Mouse (Mus musculus): ENCODE measurements around the gene Sf3b4. TPM values are rescaled to one million over a fixed set of nuclear protein-coding genes. Genes with fewer than 3 reads are reported as not detected.
"Not testable (repeated sequence)": the region's sequence is repeated elsewhere in the genome, so short reads cannot be mapped to it uniquely, and the experiment has no call there.

Sf3b4 gene
- polyA plus RNA-seq, 1 experiment from 2014 or later = 178 TPM

DNA sequence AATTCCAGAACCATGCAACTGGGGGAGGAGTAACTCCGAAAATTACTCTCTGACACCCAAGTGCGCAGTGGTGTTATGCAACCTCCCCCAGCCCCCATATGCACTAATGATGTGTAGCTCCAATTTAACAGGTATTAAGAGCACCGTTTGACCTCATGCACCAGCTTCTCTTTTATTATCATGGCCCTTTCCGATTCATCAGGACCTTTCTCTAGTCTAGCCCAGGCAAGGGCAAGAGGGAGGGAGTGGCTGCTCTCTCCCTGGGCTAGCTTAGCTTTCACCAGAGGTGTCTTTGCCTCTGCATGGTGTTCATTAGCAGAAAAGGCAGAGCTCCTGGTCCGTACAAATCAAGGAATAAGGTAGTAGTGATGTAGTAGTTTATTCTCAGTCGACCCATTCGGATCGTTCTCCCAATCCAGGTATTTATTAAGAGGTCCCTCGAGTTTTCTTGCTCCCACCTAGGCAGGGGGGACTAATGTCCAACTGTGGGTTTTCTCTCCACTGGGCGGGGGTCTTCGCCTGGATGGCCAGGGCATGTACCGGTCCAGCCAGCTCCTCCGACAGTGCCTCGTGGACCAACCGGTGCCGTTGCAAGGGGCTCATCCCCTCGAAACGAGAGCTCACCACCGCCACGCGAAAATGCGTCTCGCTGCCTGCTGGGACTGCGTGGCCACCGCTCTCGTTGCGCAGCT, 24.5 kb downstream of the Sf3b4 start:
- Histone ChIP-seq H3K27me3 (0 out of 2 replicates have a peak, but pooled peaks cover 3% of the 10 kb centered on the region), H3K9me3 (no peaks in the 10 kb centered on the region), H3K27ac (peak overlapping the region; percentile 98), H3K4me3 (replicated peaks) (peak overlapping the region; percentile 66), H3K9ac (replicated peaks) (peak overlapping the region; percentile 87), H3K4me2 (peak overlapping the region; percentile 91), H3K4me1 (replicated peaks) (peaks cover 11% of the 10 kb centered on the region), H3K36me3 (peaks cover 4% of the 10 kb centered on the region; the same call in 1 of the 2 replicates)
- no peak; the same call in 1 of the 2 replicates for ATAC-seq (ENCODE audit: insufficient number of reproducible peaks, insufficient read depth, low FRiP score, low TSS enrichment, low read depth)
- 17% methylated on average over 27 of the region's 27 CpGs for WGBS

GRCm38 (mm10) chr3:96197129-96197749, 25.1 kb downstream of the Sf3b4 start:
- Histone ChIP-seq H3K9me3 (no peaks in the 10 kb centered on the region), H3K27ac (peak overlapping the region; percentile 98), H3K27me3 (0 out of 2 replicates have a peak, but pooled peaks cover 3% of the 10 kb centered on the region), H3K4me3 (replicated peaks) (peak overlapping the region; percentile 66), H3K9ac (replicated peaks) (peak overlapping the region; percentile 87), H3K4me2 (peak overlapping the region; percentile 91), H3K4me1 (replicated peaks) (peaks cover 11% of the 10 kb centered on the region), H3K36me3 (peaks cover 4% of the 10 kb centered on the region; the same call in 1 of the 2 replicates)
- under 1% methylated on average over 50 of the region's 50 CpGs for WGBS
- peak; percentile 91 for ATAC-seq (ENCODE audit: insufficient number of reproducible peaks, insufficient read depth, low FRiP score, low TSS enrichment, low read depth)

- H3K9ac ChIP-seq (replicated peaks) = peak overlapping the region; percentile 40
- peak overlapping the region; percentile 66 for H3K4me3 ChIP-seq (replicated peaks)
- H3K9me3 ChIP-seq = no peaks in the 10 kb centered on the region
- ATAC-seq (ENCODE audit: insufficient number of reproducible peaks, insufficient read depth, low FRiP score, low TSS enrichment, low read depth) = peak; percentile 21; the same call in 1 of the 2 replicates
- 0 out of 2 replicates have a peak, but pooled peaks cover 3% of the 10 kb centered on the region for H3K27me3 ChIP-seq
- H3K4me2 ChIP-seq = peak overlapping the region; percentile 91
- 0 out of 2 replicates have a peak overlapping the region, but pooled peaks have one; percentile 35 for H3K27ac ChIP-seq
- H3K4me1 ChIP-seq (replicated peaks) = peaks cover 11% of the 10 kb centered on the region
- 5% methylated on average over 6 of the region's 6 CpGs for WGBS
- peaks cover 4% of the 10 kb centered on the region; the same call in 1 of the 2 replicates for H3K36me3 ChIP-seq
These were observed 26.0 kb downstream of the Sf3b4 start for GRCm38 (mm10) chr3:96198181-96198580.

- H3K9ac ChIP-seq (replicated peaks); H3K36me3 ChIP-seq; H3K27ac ChIP-seq; H3K9me3 ChIP-seq; H3K4me3 ChIP-seq (replicated peaks); H3K27me3 ChIP-seq; ATAC-seq (ENCODE audit: insufficient number of reproducible peaks, insufficient read depth, low FRiP score, low TSS enrichment, low read depth): not testable (repeated sequence)
- WGBS = 24% methylated on average over 8 of the region's 8 CpGs
- H3K4me2 ChIP-seq = peak overlapping the region; percentile 91; the same call in 1 of the 2 replicates
- H3K4me1 ChIP-seq (replicated peaks) = peaks cover 11% of the 10 kb centered on the region
These were observed 26.6 kb downstream of the Sf3b4 start for GRCm38 (mm10) chr3:96198601-96199251.

GRCm38 (mm10) chr3:96199731-96200130, 27.6 kb downstream of the Sf3b4 start:
- Histone ChIP-seq H3K27ac (no peak overlapping the region), H3K9ac (replicated peaks) (no peak overlapping the region), H3K9me3 (no peaks in the 10 kb centered on the region), H3K4me3 (replicated peaks) (no peak overlapping the region), H3K4me2 (no peak overlapping the region), H3K27me3 (no peaks in the 10 kb centered on the region), H3K36me3 (peaks cover 4% of the 10 kb centered on the region; the same call in 1 of the 2 replicates), H3K4me1 (replicated peaks) (peaks cover 11% of the 10 kb centered on the region)
- WGBS = 38% methylated on average over 2 of the region's 2 CpGs
- ATAC-seq (ENCODE audit: insufficient number of reproducible peaks, insufficient read depth, low FRiP score, low TSS enrichment, low read depth) = no peak

DNA sequence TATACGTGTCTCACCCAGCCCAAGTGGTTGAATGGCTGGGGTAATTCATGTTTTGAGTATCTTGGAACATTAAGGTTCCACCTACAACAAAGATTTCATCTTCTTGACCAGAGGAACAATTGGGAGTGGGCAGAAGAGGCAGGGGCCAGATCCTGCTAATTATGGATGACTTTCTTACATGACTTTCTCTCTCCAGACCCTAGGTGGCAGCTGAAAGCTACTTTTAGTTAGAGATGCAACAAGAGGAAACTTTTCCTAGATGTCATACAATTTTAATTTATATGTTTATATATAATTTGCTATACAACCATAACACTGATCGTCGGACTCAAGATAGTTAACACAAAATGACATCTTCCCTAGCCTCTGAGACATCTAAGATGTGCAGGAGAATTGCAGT, 35.7 kb downstream of the Sf3b4 start:
- Histone ChIP-seq H3K36me3 (no peaks in the 10 kb centered on the region), H3K4me1 (replicated peaks) (no peaks in the 10 kb centered on the region), H3K9me3 (no peaks in the 10 kb centered on the region), H3K9ac (replicated peaks) (no peak overlapping the region), H3K27ac (no peak overlapping the region), H3K4me3 (replicated peaks) (no peak overlapping the region), H3K4me2 (no peak overlapping the region), H3K27me3 (no peaks in the 10 kb centered on the region)
- WGBS = 89% methylated on average over 3 of the region's 3 CpGs
- ATAC-seq (ENCODE audit: insufficient number of reproducible peaks, insufficient read depth, low FRiP score, low TSS enrichment, low read depth) = no peak

DNA sequence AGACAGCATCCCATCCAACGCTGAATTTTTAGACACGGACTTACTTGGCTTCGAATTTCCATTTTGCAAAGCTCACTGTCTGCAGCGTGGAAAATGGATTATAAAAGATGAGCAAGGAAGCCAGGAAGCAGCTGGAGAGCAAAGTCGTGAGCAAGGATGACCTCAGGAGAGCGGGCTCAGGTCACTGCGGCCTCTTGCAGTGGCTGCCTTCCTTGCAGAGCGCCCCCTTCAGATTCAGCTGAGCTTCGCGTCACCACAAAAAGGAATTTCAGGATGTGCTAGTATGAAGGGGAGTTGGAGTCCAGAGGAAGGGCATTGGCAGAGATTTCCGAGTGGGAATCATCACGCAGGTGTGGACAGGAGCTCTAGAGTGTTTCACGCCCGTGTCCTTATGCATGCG, 37.1 kb downstream of the Sf3b4 start:
- Histone ChIP-seq H3K4me3 (replicated peaks) (no peak overlapping the region), H3K27me3 (no peaks in the 10 kb centered on the region), H3K9ac (replicated peaks) (no peak overlapping the region), H3K4me1 (replicated peaks) (no peaks in the 10 kb centered on the region), H3K4me2 (no peak overlapping the region), H3K27ac (no peak overlapping the region), H3K36me3 (no peaks in the 10 kb centered on the region), H3K9me3 (no peaks in the 10 kb centered on the region)
- no peak for ATAC-seq (ENCODE audit: insufficient number of reproducible peaks, insufficient read depth, low FRiP score, low TSS enrichment, low read depth)
- WGBS = 26% methylated on average over 15 of the region's 15 CpGs

DNA sequence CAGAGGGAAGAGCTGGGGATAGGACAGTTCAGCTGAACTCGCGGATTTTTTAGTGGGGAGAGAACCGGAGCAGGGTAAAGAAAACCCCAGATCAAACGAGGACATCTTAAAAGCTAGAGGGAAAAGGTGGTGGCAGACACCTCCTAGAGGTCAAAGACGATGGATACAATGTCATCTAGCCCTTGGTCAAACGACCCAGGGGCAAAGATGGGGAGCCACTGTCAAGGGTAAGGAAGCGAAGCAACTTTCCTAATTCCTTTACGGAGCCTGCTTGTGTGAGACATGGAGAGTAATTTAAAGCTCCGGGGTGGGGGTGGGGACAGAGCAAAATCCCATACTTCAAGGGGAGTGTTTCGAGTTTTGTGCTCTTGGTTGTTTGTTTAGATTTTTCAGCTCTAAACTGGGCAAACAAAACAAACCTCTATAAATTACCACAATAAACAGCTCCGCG, 47.1 kb downstream of the Sf3b4 start:
- under 1% methylated on average over 12 of the region's 12 CpGs for WGBS
- Histone ChIP-seq H3K4me2 (peak overlapping the region; percentile 80), H3K27ac (peak overlapping the region; percentile 99), H3K9me3 (no peaks in the 10 kb centered on the region), H3K4me1 (replicated peaks) (peaks cover 34% of the 10 kb centered on the region), H3K9ac (replicated peaks) (peak overlapping the region; percentile 63), H3K27me3 (no peaks in the 10 kb centered on the region), H3K4me3 (replicated peaks) (peak overlapping the region; percentile 59), H3K36me3 (no peaks in the 10 kb centered on the region)
- peak; percentile 9; the same call in 1 of the 2 replicates for ATAC-seq (ENCODE audit: insufficient number of reproducible peaks, insufficient read depth, low FRiP score, low TSS enrichment, low read depth)

- WGBS = under 1% methylated on average over 37 of the region's 37 CpGs
- ATAC-seq (ENCODE audit: insufficient number of reproducible peaks, insufficient read depth, low FRiP score, low TSS enrichment, low read depth) = peak; percentile 87
- H3K4me3 ChIP-seq (replicated peaks) = peak within 1 kb of the TSS; percentile 59
- H3K9ac ChIP-seq (replicated peaks) = peak within 1 kb of the TSS; percentile 87
- no peaks in the 10 kb centered on the region for H3K27me3 ChIP-seq
- H3K27ac ChIP-seq = peak within 1 kb of the TSS; percentile 99
- H3K4me1 ChIP-seq (replicated peaks) = peaks cover 36% of the 10 kb centered on the region
- H3K4me2 ChIP-seq = peak within 1 kb of the TSS; percentile 80
- H3K9me3 ChIP-seq = no peaks in the 10 kb centered on the region
- no peaks in the 10 kb centered on the region for H3K36me3 ChIP-seq
These were observed 47.6 kb downstream of the Sf3b4 start, which contains the start of the genes Bola1 and Hist2h2ab for GRCm38 (mm10) chr3:96219661-96220130. Bola1 (minus strand) TSS chr3:96219709. Hist2h2ab (plus strand) TSS chr3:96219865.

DNA sequence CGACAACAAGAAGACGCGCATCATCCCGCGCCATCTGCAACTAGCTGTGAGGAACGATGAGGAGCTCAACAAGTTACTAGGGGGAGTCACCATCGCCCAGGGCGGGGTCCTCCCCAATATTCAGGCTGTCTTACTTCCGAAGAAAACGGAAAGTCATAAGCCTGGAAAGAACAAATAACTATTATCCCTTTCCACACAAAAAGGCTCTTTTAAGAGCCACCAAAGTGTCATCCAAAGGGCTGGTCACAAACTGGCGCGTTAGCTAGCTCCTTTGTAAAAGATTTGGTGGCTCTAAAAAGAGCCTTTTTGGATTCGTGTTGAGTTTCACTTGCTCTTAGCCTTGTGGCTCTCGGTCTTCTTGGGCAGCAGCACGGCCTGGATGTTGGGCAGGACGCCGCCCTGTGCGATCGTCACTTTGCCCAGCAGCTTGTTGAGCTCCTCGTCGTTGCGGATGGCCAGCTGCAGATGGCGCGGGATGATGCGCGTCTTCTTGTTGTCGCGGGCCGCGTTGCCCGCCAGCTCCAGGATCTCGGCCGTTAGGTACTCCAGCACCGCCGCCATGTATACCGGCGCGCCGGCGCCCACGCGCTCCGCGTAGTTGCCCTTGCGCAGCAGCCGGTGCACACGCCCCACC, 48.1 kb downstream of the Sf3b4 start:
- H3K36me3 ChIP-seq; H3K9me3 ChIP-seq; H3K27me3 ChIP-seq; ATAC-seq (ENCODE audit: insufficient number of reproducible peaks, insufficient read depth, low FRiP score, low TSS enrichment, low read depth): not testable (repeated sequence)
- peak overlapping the region; percentile 99 for H3K27ac ChIP-seq
- H3K4me2 ChIP-seq = peak overlapping the region; percentile 80
- peak overlapping the region; percentile 87 for H3K9ac ChIP-seq (replicated peaks)
- peak overlapping the region; percentile 59 for H3K4me3 ChIP-seq (replicated peaks)
- 0% methylated on average over 31 of the region's 47 CpGs for WGBS
- peaks cover 36% of the 10 kb centered on the region for H3K4me1 ChIP-seq (replicated peaks)

Data from limb, embryonic 12.5 days (tissue).